Mouse (Mus musculus) kidney, embryonic 15.5 days (tissue): ENCODE measurements at regions not wholly inside any gene's neighbourhood (a gene's known extent, or its start where the extent isn't known, plus 50 kb on each side); places are given as distances from the start of the nearest gene placed in this dataset.

Experiments
- ATAC-seq: fragments of 200-750 bp; cut with Nextera tagmentation; replicated peaks from 2 replicates; pipeline ENCODE4 v1.8.0; 2017; ENCODE audit warnings: moderate TSS enrichment; ENCODE audit not compliant: low FRiP score
- H3K27ac ChIP-seq: fragments of 300-500 bp; sonication (generic); 2 replicates; pipeline ENCODE4 v1.5.1; 2015; ENCODE audit warnings: mild to moderate bottlenecking, inconsistent platforms
- H3K27me3 ChIP-seq: fragments of 300-500 bp; sonication (generic); 2 replicates; pipeline ENCODE4 v1.6.1; 2015; ENCODE audit warnings: inconsistent platforms
- H3K36me3 ChIP-seq: fragments of 300-500 bp; sonication (generic); 2 replicates; pipeline ENCODE4 v1.6.1; 2015; ENCODE audit warnings: inconsistent platforms
- H3K4me1 ChIP-seq: fragments of 300-500 bp; sonication (generic); 2 replicates; pipeline ENCODE4 v1.6.1; 2015; ENCODE audit warnings: inconsistent platforms
- H3K4me2 ChIP-seq: fragments of 300-500 bp; sonication (generic); 2 replicates; pipeline ENCODE4 v1.6.1; 2015; ENCODE audit warnings: moderate library complexity, mild to moderate bottlenecking, inconsistent platforms
- H3K4me3 ChIP-seq: fragments of 300-500 bp; sonication (generic); replicated peaks from 2 replicates; pipeline ENCODE4 v1.5.1; 2015; ENCODE audit warnings: mild to moderate bottlenecking, inconsistent platforms
- H3K9ac ChIP-seq: fragments of 300-500 bp; sonication (generic); 2 replicates; pipeline ENCODE4 v1.6.1; 2015; ENCODE audit warnings: mild to moderate bottlenecking, inconsistent platforms
- H3K9me3 ChIP-seq: fragments of 300-500 bp; sonication (generic); replicated peaks from 2 replicates; pipeline ENCODE4 v1.6.1; 2016; ENCODE audit warnings: inconsistent platforms
- WGBS: fragments of 180-500 bp; shearing (Covaris S2); methylation state at CpG from one replicate; pipeline ENCODE4 v1.1.7; 2015; ENCODE audit warnings: mixed read lengths; 5-methylcytosine and 5-hydroxymethylcytosine counted together

DNA sequence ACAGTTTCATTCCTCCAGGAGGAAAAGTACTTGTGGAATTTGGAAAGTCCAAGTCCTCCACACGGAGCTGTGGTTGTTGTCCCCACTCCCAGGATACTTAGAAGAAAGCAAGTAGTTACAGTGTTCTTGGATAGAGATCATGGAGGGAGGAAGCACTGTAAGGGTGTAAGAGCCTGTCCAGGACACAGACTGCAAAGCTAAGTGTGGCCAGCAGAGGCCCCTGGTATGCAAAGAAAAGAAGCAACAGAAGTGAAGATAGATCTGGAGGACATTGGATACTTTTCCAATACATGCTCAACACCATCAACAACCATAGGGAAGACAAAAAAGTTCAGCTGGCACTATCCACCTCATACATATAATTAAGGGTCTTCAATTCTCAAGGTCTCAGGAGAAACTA lies 197.4 kb downstream of the Meis1 start:
- no peak overlapping the region for H3K4me3 ChIP-seq
- H3K36me3 ChIP-seq, result no peaks in the 10 kb centered on the region
- no peaks in the 10 kb centered on the region for H3K9me3 ChIP-seq
- H3K27me3 ChIP-seq, result no peaks in the 10 kb centered on the region
- no peak overlapping the region for H3K4me2 ChIP-seq
- no peak overlapping the region for H3K9ac ChIP-seq
- no peak overlapping the region for H3K27ac ChIP-seq
- no peak for ATAC-seq
- no peaks in the 10 kb centered on the region for H3K4me1 ChIP-seq
- WGBS, result 46% methylated on average over 1 of the region's 1 CpGs

DNA sequence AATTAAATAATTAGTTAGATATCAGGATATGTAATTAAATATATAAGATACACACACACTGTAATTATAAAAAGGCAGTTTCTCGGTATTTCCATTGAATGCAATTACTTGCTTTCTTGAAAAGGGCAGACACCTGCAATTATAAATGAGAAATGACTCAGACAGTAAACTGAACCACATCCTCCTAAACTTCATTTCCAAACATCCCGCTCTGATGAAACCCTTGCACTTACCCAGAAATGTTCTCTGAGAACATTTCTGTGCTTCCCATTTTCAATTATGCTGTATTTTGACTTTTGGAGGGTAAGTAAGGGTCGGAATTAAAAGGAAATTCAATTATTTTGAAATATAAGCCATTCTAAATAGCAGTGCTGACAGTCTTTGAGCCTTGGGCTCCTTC lies 204.7 kb downstream of the Meis1 start:
- ATAC-seq, result no peak
- no peak overlapping the region for H3K27ac ChIP-seq
- H3K4me2 ChIP-seq, result no peak overlapping the region
- no peak overlapping the region for H3K9ac ChIP-seq
- H3K9me3 ChIP-seq, result no peaks in the 10 kb centered on the region
- no peaks in the 10 kb centered on the region for H3K36me3 ChIP-seq
- no peak overlapping the region for H3K4me3 ChIP-seq
- no peaks in the 10 kb centered on the region for H3K4me1 ChIP-seq
- 92% methylated on average over 3 of the region's 3 CpGs for WGBS
- H3K27me3 ChIP-seq, result no peaks in the 10 kb centered on the region

DNA sequence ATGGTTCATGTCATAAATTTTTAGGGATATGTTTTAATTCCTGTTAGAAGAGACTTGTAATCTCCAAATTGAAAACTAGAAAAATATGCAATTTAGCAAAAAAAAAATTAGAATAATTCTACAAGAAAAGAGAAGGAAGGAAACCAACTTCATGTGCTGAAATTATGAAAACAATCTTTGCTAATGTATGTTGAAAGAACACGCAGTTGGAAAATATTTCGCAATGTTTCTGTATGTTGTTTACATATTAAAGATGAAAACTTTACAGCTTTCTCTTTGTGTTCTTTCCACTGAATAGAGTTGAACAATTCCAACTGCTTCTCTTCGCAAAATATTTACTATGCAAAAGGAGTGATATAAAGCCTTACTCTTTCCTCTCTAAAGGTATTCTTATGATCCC lies 251.3 kb downstream of the Meis1 start:
- H3K4me3 ChIP-seq, result no peak overlapping the region
- no peak overlapping the region for H3K27ac ChIP-seq
- no peak overlapping the region for H3K4me2 ChIP-seq
- ATAC-seq, result no peak
- H3K36me3 ChIP-seq, result no peaks in the 10 kb centered on the region
- WGBS, result 93% methylated on average over 3 of the region's 3 CpGs
- H3K4me1 ChIP-seq, result peaks cover 9% of the 10 kb centered on the region; the same call in 1 of the 2 replicates
- H3K27me3 ChIP-seq, result no peaks in the 10 kb centered on the region
- H3K9me3 ChIP-seq, result no peaks in the 10 kb centered on the region; the same call in 1 of the 2 replicates
- no peak overlapping the region for H3K9ac ChIP-seq

DNA sequence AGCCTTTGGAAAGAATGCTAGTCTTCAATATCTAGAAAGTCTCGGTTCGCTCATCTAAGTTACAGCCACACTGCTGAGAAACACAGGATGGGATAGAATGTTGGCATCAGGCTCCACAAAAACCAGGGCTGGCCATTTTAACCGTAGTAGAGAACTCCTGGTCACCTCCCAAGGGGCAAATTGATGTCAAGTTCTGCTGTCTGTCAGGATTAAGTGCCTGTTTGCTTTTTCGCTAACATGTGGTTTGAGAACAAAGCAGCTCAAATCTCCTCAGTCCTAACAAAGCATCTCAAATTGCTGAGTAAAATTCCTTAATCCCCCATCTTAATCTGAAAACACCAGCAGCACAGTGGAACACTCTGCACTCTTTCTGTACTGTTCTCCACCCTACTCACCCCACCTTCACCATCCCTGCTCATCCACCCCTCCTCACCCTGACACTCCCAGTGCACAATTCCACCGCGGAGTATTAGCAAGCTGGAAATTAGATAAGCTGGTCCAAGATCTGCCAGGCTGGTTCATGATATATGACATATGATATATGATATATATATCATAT lies 252.2 kb downstream of the Meis1 start:
- Histone ChIP-seq H3K36me3 (no peaks in the 10 kb centered on the region), H3K9ac (no peak overlapping the region), H3K27me3 (no peaks in the 10 kb centered on the region), H3K4me3 (no peak overlapping the region), H3K9me3 (no peaks in the 10 kb centered on the region; the same call in 1 of the 2 replicates), H3K4me1 (peaks cover 9% of the 10 kb centered on the region; the same call in 1 of the 2 replicates), H3K27ac (no peak overlapping the region), H3K4me2 (no peak overlapping the region)
- 56% methylated on average over 6 of the region's 6 CpGs for WGBS
- no peak; the same call in 1 of the 2 replicates for ATAC-seq

DNA sequence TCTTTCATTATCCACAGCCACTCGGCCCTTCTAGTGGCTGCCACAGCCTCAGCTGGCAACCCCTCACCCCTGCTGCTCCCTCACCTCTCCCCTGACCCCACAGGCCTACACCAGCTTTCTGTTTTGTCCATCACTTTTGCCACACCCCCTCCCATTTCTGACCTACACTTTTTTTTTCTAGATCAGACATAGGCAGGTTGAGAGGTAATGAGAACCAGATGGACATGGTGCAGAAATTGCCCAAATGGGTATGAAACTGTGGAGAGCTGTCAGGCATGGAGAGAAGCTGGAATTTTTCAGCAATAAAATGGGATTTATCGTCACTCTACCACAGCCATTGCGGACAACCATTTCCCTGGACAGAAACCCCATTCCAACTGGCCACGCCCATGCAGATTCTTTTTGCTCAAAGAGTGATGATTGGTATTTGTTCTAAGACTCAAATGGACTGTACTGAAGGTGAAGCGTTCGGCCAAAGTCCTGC lies 260.2 kb downstream of the Meis1 start:
- 58% methylated on average over 6 of the region's 6 CpGs for WGBS
- ATAC-seq, result peak; percentile 18; the same call in 1 of the 2 replicates

DNA sequence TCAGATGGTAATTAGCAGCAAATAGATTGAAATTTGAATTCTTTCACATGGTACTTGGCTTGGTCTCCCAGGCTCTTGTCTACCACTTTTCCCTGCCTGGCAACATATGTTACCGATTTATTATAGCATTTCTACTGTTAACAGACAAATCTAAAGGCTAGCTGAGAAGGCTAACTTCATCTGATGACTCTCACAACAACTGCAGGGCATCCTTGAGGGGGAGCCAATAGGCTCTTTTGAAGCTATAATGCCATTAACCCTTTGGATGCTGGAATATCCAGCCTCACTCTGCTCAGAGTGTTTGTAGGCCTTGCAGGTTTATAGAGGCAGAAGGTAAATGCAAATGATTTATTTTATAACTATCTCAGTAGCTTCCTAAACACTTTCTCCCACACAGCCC lies 262.2 kb downstream of the Meis1 start:
- Histone ChIP-seq H3K4me2 (no peak overlapping the region), H3K36me3 (no peaks in the 10 kb centered on the region), H3K9me3 (no peaks in the 10 kb centered on the region), H3K27ac (no peak overlapping the region), H3K4me1 (peaks cover 21% of the 10 kb centered on the region), H3K4me3 (no peak overlapping the region), H3K9ac (no peak overlapping the region), H3K27me3 (0 out of 2 replicates have a peak, but pooled peaks cover 3% of the 10 kb centered on the region)
- WGBS, result 46% methylated on average over 1 of the region's 1 CpGs
- no peak for ATAC-seq

More for the DNA sequence above, 260.2 kb downstream of the Meis1 start:
- H3K36me3 ChIP-seq, result no peaks in the 10 kb centered on the region
- peaks cover 14% of the 10 kb centered on the region for H3K4me1 ChIP-seq
- H3K9ac ChIP-seq, result no peak overlapping the region
- H3K27me3 ChIP-seq, result no peaks in the 10 kb centered on the region
- H3K27ac ChIP-seq, result no peak overlapping the region
- H3K4me3 ChIP-seq, result no peak overlapping the region
- H3K9me3 ChIP-seq, result no peaks in the 10 kb centered on the region
- H3K4me2 ChIP-seq, result no peak overlapping the region

DNA sequence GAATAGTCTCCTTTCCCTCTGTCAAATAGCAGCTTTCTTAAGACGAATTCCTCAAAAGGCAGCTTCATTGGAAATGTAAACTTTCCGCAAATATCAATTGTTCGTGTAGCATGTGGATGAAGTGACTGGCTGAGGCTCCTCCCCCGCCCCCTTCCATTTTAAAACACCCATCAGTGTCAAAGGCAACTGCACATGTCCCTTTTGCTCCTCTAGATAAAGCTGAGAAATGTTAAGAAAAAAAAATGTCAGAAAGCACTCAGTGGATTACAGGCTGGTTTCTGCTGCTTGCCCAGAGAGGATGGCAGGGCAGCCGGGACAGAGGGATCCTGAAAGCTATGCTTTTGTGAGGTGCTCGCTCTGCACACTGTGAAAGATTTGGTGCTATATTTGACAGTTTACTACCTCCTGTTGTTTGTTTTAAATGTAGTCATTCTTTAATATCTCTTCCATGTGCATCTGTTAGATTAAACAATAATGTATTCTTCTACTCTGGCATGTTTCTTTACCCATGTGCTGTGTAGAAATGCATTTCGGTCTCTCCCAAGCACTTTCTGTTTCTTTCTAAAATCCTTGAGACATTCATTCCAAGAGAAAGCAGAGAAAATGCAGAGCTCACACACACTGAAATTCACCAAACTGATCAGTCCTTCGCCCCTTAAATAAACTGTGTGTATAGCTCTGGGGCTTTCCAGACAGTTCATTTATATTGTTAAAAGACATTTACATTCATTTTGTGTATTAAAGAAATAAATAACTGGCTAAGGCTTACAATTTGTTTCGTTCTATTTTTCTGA lies 263.9 kb downstream of the Meis1 start:
- 41% methylated on average over 9 of the region's 9 CpGs for WGBS
- ATAC-seq, result no peak
- Histone ChIP-seq H3K27me3 (0 out of 2 replicates have a peak, but pooled peaks cover 3% of the 10 kb centered on the region), H3K4me3 (no peak overlapping the region; the same call in 1 of the 2 replicates), H3K4me2 (peak overlapping the region; percentile 46), H3K9ac (0 out of 2 replicates have a peak overlapping the region, but pooled peaks have one; percentile 7), H3K4me1 (peaks cover 33% of the 10 kb centered on the region), H3K9me3 (no peaks in the 10 kb centered on the region), H3K36me3 (no peaks in the 10 kb centered on the region), H3K27ac (peak overlapping the region; percentile 86)

DNA sequence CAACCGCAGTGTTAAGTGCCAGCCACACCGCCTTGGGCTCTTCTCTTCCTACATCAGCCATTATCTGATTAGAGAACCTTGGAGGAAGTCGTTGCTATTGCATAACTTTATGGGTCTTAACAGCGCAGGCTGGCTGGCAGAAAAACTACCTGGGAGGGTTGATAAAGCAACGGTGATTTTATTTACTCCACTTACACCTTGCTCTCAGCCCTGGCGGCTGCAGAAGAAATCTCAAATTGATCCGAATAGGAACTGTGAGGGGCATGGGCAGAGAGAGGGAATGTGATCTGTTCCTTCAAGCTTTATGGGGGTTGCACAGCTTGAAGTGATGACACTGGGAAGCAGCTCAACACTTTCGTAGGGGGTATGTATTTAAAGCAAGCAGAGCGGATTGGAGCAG lies 264.9 kb downstream of the Meis1 start:
- Histone ChIP-seq H3K4me2 (peak overlapping the region; percentile 46), H3K9me3 (no peaks in the 10 kb centered on the region), H3K27ac (peak overlapping the region; percentile 86), H3K36me3 (no peaks in the 10 kb centered on the region), H3K9ac (no peak overlapping the region), H3K4me3 (no peak overlapping the region), H3K4me1 (peaks cover 42% of the 10 kb centered on the region), H3K27me3 (0 out of 2 replicates have a peak, but pooled peaks cover 3% of the 10 kb centered on the region)
- no peak for ATAC-seq
- WGBS, result 7% methylated on average over 9 of the region's 9 CpGs

DNA sequence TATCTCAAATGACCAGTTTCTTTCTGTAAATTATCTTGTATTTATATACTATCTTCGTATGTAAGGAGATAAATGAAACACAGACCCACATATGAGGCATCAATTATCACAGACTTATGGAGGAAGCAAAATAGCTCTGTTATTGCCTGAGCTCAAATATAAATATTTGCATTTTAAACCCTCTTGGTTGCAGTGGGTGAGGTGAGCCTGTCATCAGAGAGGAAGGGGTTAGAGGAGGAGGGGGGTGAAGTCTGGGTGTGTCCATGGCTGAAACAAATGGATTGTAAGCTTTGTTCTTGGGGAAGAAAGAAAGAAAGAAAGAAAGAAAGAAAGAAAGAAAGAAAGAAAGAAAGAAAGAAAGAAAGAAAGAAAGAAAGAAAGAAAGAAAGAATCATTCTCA lies 265.5 kb downstream of the Meis1 start:
- H3K27me3 ChIP-seq, result 0 out of 2 replicates have a peak, but pooled peaks cover 3% of the 10 kb centered on the region
- no peak overlapping the region for H3K4me3 ChIP-seq
- no peaks in the 10 kb centered on the region for H3K9me3 ChIP-seq
- ATAC-seq, result no peak
- peaks cover 45% of the 10 kb centered on the region for H3K4me1 ChIP-seq
- no peaks in the 10 kb centered on the region for H3K36me3 ChIP-seq
- H3K27ac ChIP-seq, result no peak overlapping the region
- no peak overlapping the region for H3K4me2 ChIP-seq
- WGBS, result 52% methylated on average over 1 of the region's 1 CpGs
- H3K9ac ChIP-seq, result no peak overlapping the region

DNA sequence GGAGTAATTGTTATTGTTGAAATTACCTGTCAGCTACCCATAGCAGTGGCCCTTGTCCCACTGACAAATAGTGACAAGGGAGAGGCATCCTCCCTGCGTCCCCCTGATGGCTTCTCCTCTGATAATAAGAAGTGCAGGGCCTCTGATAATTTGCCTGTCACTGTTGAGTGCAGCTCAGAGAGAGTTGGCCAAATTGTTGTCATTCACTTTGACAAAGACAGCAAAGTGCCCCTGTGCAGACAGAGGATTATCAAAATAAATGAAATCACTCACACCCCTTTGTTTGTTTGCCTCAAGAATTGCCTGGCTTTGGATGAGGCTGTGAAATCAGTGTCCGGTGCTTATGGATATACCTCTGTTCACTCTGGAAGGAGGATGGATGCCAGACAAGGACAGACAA lies 266.3 kb downstream of the Meis1 start:
- 0 out of 2 replicates have a peak overlapping the region, but pooled peaks have one; percentile 9 for H3K4me2 ChIP-seq
- peak overlapping the region; percentile 58; the same call in 1 of the 2 replicates for H3K27ac ChIP-seq
- no peak overlapping the region for H3K4me3 ChIP-seq
- H3K4me1 ChIP-seq, result peaks cover 52% of the 10 kb centered on the region
- H3K27me3 ChIP-seq, result 0 out of 2 replicates have a peak, but pooled peaks cover 3% of the 10 kb centered on the region
- no peaks in the 10 kb centered on the region for H3K36me3 ChIP-seq
- ATAC-seq, result no peak
- WGBS, result 47% methylated on average over 2 of the region's 2 CpGs
- H3K9me3 ChIP-seq, result no peaks in the 10 kb centered on the region
- no peak overlapping the region for H3K9ac ChIP-seq

DNA sequence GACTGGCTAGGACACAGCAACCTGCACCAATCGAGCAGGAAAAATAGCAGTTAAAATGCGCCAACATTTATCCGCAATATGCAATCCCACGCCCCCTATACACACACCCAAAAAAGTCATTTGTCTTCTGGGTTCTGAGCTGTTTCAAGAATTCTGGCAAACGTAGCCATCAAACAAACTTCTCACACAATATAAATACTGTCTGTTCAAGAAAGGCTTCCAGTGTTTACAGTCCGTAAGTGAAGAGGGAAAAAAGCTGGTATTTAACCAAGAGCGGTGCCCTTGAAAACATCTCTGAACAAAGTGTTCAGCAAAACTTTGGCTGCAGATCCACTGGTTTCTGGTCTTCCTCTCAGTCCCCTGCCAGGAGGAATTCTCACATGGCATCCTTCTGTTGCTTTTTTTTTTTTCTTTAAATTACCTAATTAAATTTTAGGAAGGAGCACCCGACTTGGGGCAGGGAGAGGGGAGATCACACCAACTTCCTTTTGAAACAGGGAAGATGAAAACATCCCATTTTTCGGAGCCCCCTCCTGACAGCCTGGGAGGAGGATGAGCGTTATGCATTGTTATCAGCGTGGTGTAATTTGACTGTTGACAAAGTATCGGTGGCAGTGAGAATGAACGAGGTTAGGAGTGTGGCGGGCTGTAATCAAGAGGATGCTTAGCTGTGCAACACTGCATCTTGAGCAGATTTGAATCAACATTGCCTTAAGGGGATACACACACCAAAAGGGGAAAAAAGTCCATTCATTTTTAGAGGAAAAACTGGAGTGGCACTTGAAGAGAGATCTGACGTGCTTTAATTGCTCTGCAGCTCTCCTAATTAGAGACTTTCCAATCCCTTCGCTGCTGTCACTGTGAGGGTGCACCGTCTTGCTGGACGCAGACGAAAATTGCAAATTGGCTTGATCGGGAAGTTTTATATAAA lies 267.6 kb downstream of the Meis1 start:
- Histone ChIP-seq H3K27ac (peak overlapping the region; percentile 94), H3K4me3 (peak overlapping the region; percentile 22), H3K4me2 (peak overlapping the region; percentile 51), H3K9ac (peak overlapping the region; percentile 35), H3K36me3 (no peaks in the 10 kb centered on the region), H3K9me3 (no peaks in the 10 kb centered on the region), H3K27me3 (0 out of 2 replicates have a peak, but pooled peaks cover 3% of the 10 kb centered on the region), H3K4me1 (peaks cover 61% of the 10 kb centered on the region)
- 13% methylated on average over 20 of the region's 20 CpGs for WGBS
- ATAC-seq, result no peak
